Mouse (Mus musculus): ENCODE measurements at regions not wholly inside any gene's neighbourhood (a gene's known extent, or its start where the extent isn't known, plus 50 kb on each side); places are given as distances from the start of the nearest gene placed in this dataset.

- Histone ChIP-seq H3K4me1 (replicated peaks; ENCODE audit: control insufficient read depth, insufficient read depth, low read length) (no peaks in the 10 kb centered on the region), H3K27me3 (ENCODE audit: control insufficient read depth, insufficient read depth, low read length) (no peaks in the 10 kb centered on the region), H3K4me3 (ENCODE audit: low read depth, low read length) (no peak overlapping the region), H3K9ac (ENCODE audit: low read depth, low read length) (no peak overlapping the region), H3K4me2 (replicated peaks; ENCODE audit: low read depth, low read length) (no peak overlapping the region), H3K36me3 (ENCODE audit: control insufficient read depth, insufficient read depth, low read length) (no peaks in the 10 kb centered on the region), H3K27ac (ENCODE audit: low read depth, low read length) (no peak overlapping the region), H3K9me3 (ENCODE audit: control insufficient read depth, low read length) (no peaks in the 10 kb centered on the region)
- no peak for DNase-seq (ENCODE audit: low spot score)
- ATAC-seq (ENCODE audit: low FRiP score): no peak
- WGBS: 62% methylated on average over 5 of the region's 5 CpGs
Measured at GRCm38 (mm10) chr2:174876886-174877285, 116.5 kb downstream of the Edn3 start.

- Histone ChIP-seq H3K4me2 (replicated peaks; ENCODE audit: low read depth, low read length) (no peak overlapping the region), H3K36me3 (ENCODE audit: control insufficient read depth, insufficient read depth, low read length) (no peaks in the 10 kb centered on the region), H3K27me3 (ENCODE audit: control insufficient read depth, insufficient read depth, low read length) (no peaks in the 10 kb centered on the region), H3K9me3 (ENCODE audit: control insufficient read depth, low read length) (no peaks in the 10 kb centered on the region), H3K4me3 (ENCODE audit: low read depth, low read length) (no peak overlapping the region), H3K4me1 (replicated peaks; ENCODE audit: control insufficient read depth, insufficient read depth, low read length) (no peaks in the 10 kb centered on the region), H3K27ac (ENCODE audit: low read depth, low read length) (no peak overlapping the region), H3K9ac (ENCODE audit: low read depth, low read length) (no peak overlapping the region)
- no peak for ATAC-seq (ENCODE audit: low FRiP score)
- no peak for DNase-seq (ENCODE audit: low spot score)
- 75% methylated on average over 4 of the region's 4 CpGs for WGBS
Measured at GRCm38 (mm10) chr2:174878979-174879378, 118.6 kb downstream of the Edn3 start.

GRCm38 (mm10) chr2:174880659-174881058 lies 120.2 kb downstream of the Edn3 start:
- Histone ChIP-seq H3K27ac (ENCODE audit: low read depth, low read length) (no peak overlapping the region), H3K4me3 (ENCODE audit: low read depth, low read length) (no peak overlapping the region), H3K4me2 (replicated peaks; ENCODE audit: low read depth, low read length) (no peak overlapping the region), H3K9ac (ENCODE audit: low read depth, low read length) (no peak overlapping the region), H3K36me3 (ENCODE audit: control insufficient read depth, insufficient read depth, low read length) (no peaks in the 10 kb centered on the region), H3K27me3 (ENCODE audit: control insufficient read depth, insufficient read depth, low read length) (no peaks in the 10 kb centered on the region), H3K9me3 (ENCODE audit: control insufficient read depth, low read length) (no peaks in the 10 kb centered on the region), H3K4me1 (replicated peaks; ENCODE audit: control insufficient read depth, insufficient read depth, low read length) (no peaks in the 10 kb centered on the region)
- no peak for DNase-seq (ENCODE audit: low spot score)
- no peak for ATAC-seq (ENCODE audit: low FRiP score)
- 94% methylated on average over 13 of the region's 13 CpGs for WGBS

GRCm38 (mm10) chr2:174884232-174885225 lies 124.1 kb downstream of the Edn3 start:
- H3K27me3 ChIP-seq (ENCODE audit: control insufficient read depth, insufficient read depth, low read length): no peaks in the 10 kb centered on the region
- DNase-seq (ENCODE audit: low spot score): no peak
- no peaks in the 10 kb centered on the region for H3K4me1 ChIP-seq (replicated peaks; ENCODE audit: control insufficient read depth, insufficient read depth, low read length)
- H3K4me3 ChIP-seq (ENCODE audit: low read depth, low read length): no peak overlapping the region
- peak; percentile 71; the same call in 1 of the 2 replicates for ATAC-seq (ENCODE audit: low FRiP score)
- no peak overlapping the region for H3K9ac ChIP-seq (ENCODE audit: low read depth, low read length)
- peak overlapping the region; percentile 56; the same call in 1 of the 2 replicates for H3K27ac ChIP-seq (ENCODE audit: low read depth, low read length)
- H3K4me2 ChIP-seq (replicated peaks; ENCODE audit: low read depth, low read length): no peak overlapping the region; the same call in 1 of the 2 replicates
- 72% methylated on average over 19 of the region's 19 CpGs for WGBS
- H3K9me3 ChIP-seq (ENCODE audit: control insufficient read depth, low read length): no peaks in the 10 kb centered on the region
- H3K36me3 ChIP-seq (ENCODE audit: control insufficient read depth, insufficient read depth, low read length): no peaks in the 10 kb centered on the region

GRCm38 (mm10) chr2:174892658-174893057 lies 117.4 kb upstream of the Gm14444 start:
- Histone ChIP-seq H3K4me2 (replicated peaks; ENCODE audit: low read depth, low read length) (no peak overlapping the region), H3K4me1 (replicated peaks; ENCODE audit: control insufficient read depth, insufficient read depth, low read length) (no peaks in the 10 kb centered on the region), H3K27ac (ENCODE audit: low read depth, low read length) (no peak overlapping the region), H3K4me3 (ENCODE audit: low read depth, low read length) (no peak overlapping the region), H3K9ac (ENCODE audit: low read depth, low read length) (no peak overlapping the region), H3K27me3 (ENCODE audit: control insufficient read depth, insufficient read depth, low read length) (no peaks in the 10 kb centered on the region), H3K36me3 (ENCODE audit: control insufficient read depth, insufficient read depth, low read length) (no peaks in the 10 kb centered on the region), H3K9me3 (ENCODE audit: control insufficient read depth, low read length) (no peaks in the 10 kb centered on the region)
- 68% methylated on average over 7 of the region's 7 CpGs for WGBS
- DNase-seq (ENCODE audit: low spot score) (no peak), ATAC-seq (ENCODE audit: low FRiP score) (no peak; the same call in 1 of the 2 replicates)

GRCm38 (mm10) chr2:174897424-174897823 lies 112.6 kb upstream of the Gm14444 start:
- H3K4me2 ChIP-seq (replicated peaks; ENCODE audit: low read depth, low read length): no peak overlapping the region
- no peak overlapping the region for H3K4me3 ChIP-seq (ENCODE audit: low read depth, low read length)
- DNase-seq (ENCODE audit: low spot score): no peak
- H3K27ac ChIP-seq (ENCODE audit: low read depth, low read length): no peak overlapping the region
- no peak for ATAC-seq (ENCODE audit: low FRiP score)
- no peaks in the 10 kb centered on the region for H3K27me3 ChIP-seq (ENCODE audit: control insufficient read depth, insufficient read depth, low read length)
- WGBS: 71% methylated on average over 8 of the region's 8 CpGs
- no peak overlapping the region for H3K9ac ChIP-seq (ENCODE audit: low read depth, low read length)
- H3K9me3 ChIP-seq (ENCODE audit: control insufficient read depth, low read length): no peaks in the 10 kb centered on the region
- H3K4me1 ChIP-seq (replicated peaks; ENCODE audit: control insufficient read depth, insufficient read depth, low read length): no peaks in the 10 kb centered on the region
- no peaks in the 10 kb centered on the region for H3K36me3 ChIP-seq (ENCODE audit: control insufficient read depth, insufficient read depth, low read length)

- no peaks in the 10 kb centered on the region for H3K4me1 ChIP-seq (replicated peaks; ENCODE audit: control insufficient read depth, insufficient read depth, low read length)
- H3K4me2 ChIP-seq (replicated peaks; ENCODE audit: low read depth, low read length): no peak overlapping the region
- no peak overlapping the region for H3K9ac ChIP-seq (ENCODE audit: low read depth, low read length)
- no peak overlapping the region for H3K27ac ChIP-seq (ENCODE audit: low read depth, low read length)
- 78% methylated on average over 5 of the region's 5 CpGs for WGBS
- DNase-seq (ENCODE audit: low spot score): no peak
- H3K27me3 ChIP-seq (ENCODE audit: control insufficient read depth, insufficient read depth, low read length): no peaks in the 10 kb centered on the region
- no peak overlapping the region for H3K4me3 ChIP-seq (ENCODE audit: low read depth, low read length)
- H3K9me3 ChIP-seq (ENCODE audit: control insufficient read depth, low read length): no peaks in the 10 kb centered on the region
- no peaks in the 10 kb centered on the region for H3K36me3 ChIP-seq (ENCODE audit: control insufficient read depth, insufficient read depth, low read length)
- ATAC-seq (ENCODE audit: low FRiP score): peak; percentile 46
Measured at GRCm38 (mm10) chr2:174899940-174900670, 109.9 kb upstream of the Gm14444 start.

GRCm38 (mm10) chr2:174900671-174900991 lies 109.4 kb upstream of the Gm14444 start:
- no peak overlapping the region for H3K27ac ChIP-seq (ENCODE audit: low read depth, low read length)
- H3K27me3 ChIP-seq (ENCODE audit: control insufficient read depth, insufficient read depth, low read length): no peaks in the 10 kb centered on the region
- H3K4me3 ChIP-seq (ENCODE audit: low read depth, low read length): no peak overlapping the region
- H3K9me3 ChIP-seq (ENCODE audit: control insufficient read depth, low read length): no peaks in the 10 kb centered on the region
- ATAC-seq (ENCODE audit: low FRiP score): peak; percentile 50
- no peaks in the 10 kb centered on the region for H3K4me1 ChIP-seq (replicated peaks; ENCODE audit: control insufficient read depth, insufficient read depth, low read length)
- DNase-seq (ENCODE audit: low spot score): peak; percentile 68
- no peaks in the 10 kb centered on the region for H3K36me3 ChIP-seq (ENCODE audit: control insufficient read depth, insufficient read depth, low read length)
- H3K9ac ChIP-seq (ENCODE audit: low read depth, low read length): no peak overlapping the region
- no peak overlapping the region for H3K4me2 ChIP-seq (replicated peaks; ENCODE audit: low read depth, low read length)

Measured in hindbrain, embryonic 11.5 days (tissue).